Mouse (Mus musculus) heart, postnatal 0 days (tissue): ENCODE measurements at regions not wholly inside any gene's neighbourhood (a gene's known extent, or its start where the extent isn't known, plus 50 kb on each side); places are given as distances from the start of the nearest gene placed in this dataset.

ENCODE experiments used
- ATAC-seq: fragments of 200-750 bp; cut with Nextera tagmentation; 2 replicates; pipeline ENCODE4 v1.8.0; 2017; ENCODE audit warnings: low read depth, moderate number of reproducible peaks, moderate library complexity; ENCODE audit not compliant: insufficient read depth
- DNase-seq: peaks from one replicate; pipeline ENCODE4 v3.0.0-alpha.2; 2016; ENCODE audit warnings: low spot score
- H3K27ac ChIP-seq: fragments of 300-500 bp; sonication (generic); 2 replicates; pipeline ENCODE4 v1.5.1; 2014; ENCODE audit warnings: low read depth, mild to moderate bottlenecking
- H3K27me3 ChIP-seq: fragments of 300-500 bp; sonication (generic); 2 replicates; pipeline ENCODE4 v1.6.1; 2014; ENCODE audit warnings: low read length, mixed read lengths; ENCODE audit not compliant: control insufficient read depth, insufficient read depth
- H3K36me3 ChIP-seq: fragments of 300-500 bp; sonication (generic); replicated peaks from 2 replicates; pipeline ENCODE4 v1.6.1; 2014; ENCODE audit warnings: low read length, mixed read lengths; ENCODE audit not compliant: control insufficient read depth, insufficient read depth
- H3K4me1 ChIP-seq: fragments of 300-500 bp; sonication (generic); 2 replicates; pipeline ENCODE4 v1.6.1; 2014; ENCODE audit warnings: antibody characterized with exemption; ENCODE audit not compliant: control insufficient read depth, insufficient read depth
- H3K4me2 ChIP-seq: fragments of 300-500 bp; sonication (generic); 2 replicates; pipeline ENCODE4 v1.6.1; 2014; ENCODE audit warnings: low read depth, mild to moderate bottlenecking, low read length, moderate library complexity
- H3K4me3 ChIP-seq: fragments of 300-500 bp; sonication (generic); 2 replicates; pipeline ENCODE4 v1.5.1; 2014; ENCODE audit warnings: low read depth, low read length
- H3K9ac ChIP-seq: fragments of 300-500 bp; sonication (generic); replicated peaks from 2 replicates; pipeline ENCODE4 v1.6.1; 2014; ENCODE audit warnings: low read depth, low read length, mixed read lengths
- H3K9me3 ChIP-seq: fragments of 300-500 bp; sonication (generic); replicated peaks from 2 replicates; pipeline ENCODE4 v1.6.1; 2016; ENCODE audit warnings: low read length; ENCODE audit not compliant: control insufficient read depth
- CTCF ChIP-seq: IDR thresholded peaks from 2 replicates; pipeline ENCODE4 v1.5.1; 2016; ENCODE audit warnings: antibody characterized with exemption, control low read depth, low read depth
- EP300 ChIP-seq: IDR thresholded peaks from 2 replicates; pipeline ENCODE4 v1.6.1; 2016; ENCODE audit warnings: antibody characterized with exemption, low read depth
- WGBS: fragments of 180-500 bp; shearing (Covaris S2); extraction: QIAGEN DNeasy Blood & Tissue Kit; methylation state at CpG from one replicate; pipeline ENCODE4 v1.1.7; 2014; 5-methylcytosine and 5-hydroxymethylcytosine counted together

DNA sequence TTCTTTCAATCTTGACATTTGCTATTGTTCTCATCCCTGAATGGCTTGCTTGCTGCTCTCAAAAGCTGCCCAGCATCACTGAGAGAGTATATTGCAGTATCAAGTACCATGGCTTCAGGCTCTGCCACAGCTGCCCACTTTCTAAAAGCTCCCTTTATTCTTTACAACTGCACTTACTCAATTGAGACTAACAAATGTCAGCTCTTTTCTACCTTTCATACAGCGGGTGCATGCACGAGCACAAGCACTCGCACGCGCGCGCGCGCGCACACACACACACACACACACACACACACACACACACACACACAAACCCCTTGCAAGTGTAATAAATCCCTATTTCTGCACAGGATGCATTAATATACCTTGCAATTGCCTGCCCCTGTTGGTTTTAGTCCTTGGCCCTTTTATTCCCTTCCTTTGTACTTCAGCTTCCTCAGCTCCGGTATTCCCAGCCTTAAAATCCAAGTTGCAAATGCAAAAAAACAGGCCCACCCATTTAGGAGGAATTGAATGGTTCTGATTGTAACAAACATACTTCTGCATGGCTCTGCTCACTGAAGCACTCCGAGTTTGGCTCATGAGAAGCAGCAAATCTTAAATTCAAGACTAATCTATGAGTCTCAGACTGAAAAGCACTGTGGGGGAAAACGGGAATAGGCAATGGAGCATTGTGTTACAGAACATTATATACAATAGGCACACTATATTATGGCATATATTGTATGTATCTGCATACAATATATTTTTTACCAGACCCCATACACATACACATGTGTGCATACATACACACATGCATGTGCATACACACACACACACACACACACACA is 447.7 kb upstream of the Btbd3 start:
- no peaks in the 10 kb centered on the region for H3K36me3 ChIP-seq
- H3K4me1 ChIP-seq = no peaks in the 10 kb centered on the region
- 90% methylated on average over 13 of the region's 13 CpGs for WGBS
- H3K9me3 ChIP-seq = no peaks in the 10 kb centered on the region
- no peaks in the 10 kb centered on the region for H3K27me3 ChIP-seq
- DNase-seq = no peak
- no peak overlapping the region for H3K27ac ChIP-seq
- TF ChIP-seq CTCF (no peak), EP300 (no peak)
- no peak overlapping the region for H3K4me2 ChIP-seq
- no peak for ATAC-seq
- no peak overlapping the region for H3K4me3 ChIP-seq
- no peak overlapping the region for H3K9ac ChIP-seq

DNA sequence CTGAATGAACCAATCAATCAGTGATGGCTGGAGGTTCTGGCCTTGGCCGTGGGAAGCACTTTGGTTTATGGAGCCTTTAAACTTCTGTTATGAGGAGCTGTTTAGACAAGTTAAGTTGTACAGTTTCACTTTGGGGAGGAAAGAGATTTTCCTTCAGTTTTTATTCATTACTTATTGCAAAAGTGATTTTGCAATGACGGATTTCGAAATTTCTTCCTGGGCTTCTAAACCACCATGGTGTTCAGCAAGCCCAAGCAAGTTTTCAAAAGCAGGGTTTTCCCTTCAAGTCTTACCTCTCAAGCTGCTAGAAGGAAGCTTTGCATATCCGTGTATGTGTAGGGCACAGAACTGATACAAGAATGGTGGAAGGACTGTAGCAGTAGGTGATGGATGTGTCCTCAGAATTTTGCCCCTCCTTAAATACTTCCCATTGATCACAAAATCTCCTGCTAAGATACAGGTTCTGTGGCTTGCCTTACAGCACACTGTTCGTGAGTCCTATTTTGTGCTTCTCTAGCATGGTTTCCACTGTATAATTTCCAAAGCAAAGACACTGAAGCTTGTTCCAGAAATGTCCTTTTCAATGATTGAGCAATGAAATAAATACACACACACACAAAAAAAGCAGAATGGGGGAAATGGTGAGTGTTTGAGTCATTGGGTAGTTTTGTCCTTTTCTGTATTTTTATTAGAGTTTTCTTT is 448.6 kb upstream of the Btbd3 start:
- H3K4me1 ChIP-seq = no peaks in the 10 kb centered on the region
- H3K9me3 ChIP-seq = no peaks in the 10 kb centered on the region
- ATAC-seq (no peak), DNase-seq (no peak)
- TF ChIP-seq EP300 = no peak
- no peak for TF ChIP-seq CTCF
- no peak overlapping the region for H3K27ac ChIP-seq
- H3K4me2 ChIP-seq = no peak overlapping the region
- H3K4me3 ChIP-seq = no peak overlapping the region
- no peaks in the 10 kb centered on the region for H3K36me3 ChIP-seq
- no peaks in the 10 kb centered on the region for H3K27me3 ChIP-seq
- no peak overlapping the region for H3K9ac ChIP-seq
- WGBS = 77% methylated on average over 5 of the region's 5 CpGs

DNA sequence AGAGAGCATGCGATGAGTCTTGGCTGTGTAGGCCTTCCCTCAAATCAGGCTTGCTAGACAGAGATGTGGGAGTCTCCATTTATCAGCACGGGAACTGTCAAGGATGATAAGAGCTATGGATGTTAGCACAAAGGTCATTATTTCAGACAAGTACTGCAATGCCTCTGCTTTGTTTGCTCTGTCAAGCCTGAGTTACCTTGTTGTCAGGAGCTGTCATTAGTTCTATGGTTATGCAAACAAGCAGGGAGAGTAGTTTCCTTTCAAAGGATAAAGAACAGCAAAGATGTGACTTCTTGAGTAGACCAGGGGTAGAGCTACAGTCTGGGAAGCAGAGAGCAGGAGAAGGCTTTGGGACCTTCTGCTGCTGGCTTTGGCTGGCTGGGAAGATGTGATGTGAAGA is 461.5 kb upstream of the Btbd3 start:
- H3K4me3 ChIP-seq = no peak overlapping the region
- no peaks in the 10 kb centered on the region for H3K27me3 ChIP-seq
- H3K4me2 ChIP-seq = no peak overlapping the region
- no peak overlapping the region for H3K27ac ChIP-seq
- no peaks in the 10 kb centered on the region for H3K4me1 ChIP-seq
- H3K36me3 ChIP-seq = no peaks in the 10 kb centered on the region
- H3K9ac ChIP-seq = no peak overlapping the region
- 48% methylated on average over 2 of the region's 2 CpGs for WGBS
- TF ChIP-seq EP300 (no peak), CTCF (no peak)
- no peaks in the 10 kb centered on the region for H3K9me3 ChIP-seq
- no peak for ATAC-seq
- DNase-seq = no peak

DNA sequence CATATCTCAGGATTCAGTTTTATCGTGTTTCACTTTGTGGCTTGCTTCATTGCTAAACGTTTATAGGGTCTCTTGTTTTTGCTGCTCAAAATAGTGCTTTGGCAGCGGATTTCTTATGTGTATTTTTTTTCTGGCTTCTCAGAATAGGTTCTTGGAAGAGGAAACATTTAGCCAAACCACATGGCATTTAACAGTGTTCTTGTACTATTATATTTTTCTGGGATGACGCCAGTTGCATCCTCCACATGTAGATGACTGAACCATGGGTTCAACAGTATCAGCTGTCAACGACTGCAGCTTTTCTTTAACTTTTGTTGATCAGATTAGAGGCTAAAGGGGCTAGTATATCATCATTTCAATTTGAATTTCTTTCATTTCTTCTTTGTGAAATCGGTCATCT is 472.3 kb upstream of the Btbd3 start:
- TF ChIP-seq EP300 (no peak), CTCF (no peak)
- Histone ChIP-seq H3K4me2 (no peak overlapping the region), H3K4me3 (no peak overlapping the region), H3K27me3 (no peaks in the 10 kb centered on the region), H3K4me1 (no peaks in the 10 kb centered on the region), H3K36me3 (no peaks in the 10 kb centered on the region), H3K27ac (no peak overlapping the region), H3K9ac (no peak overlapping the region), H3K9me3 (no peaks in the 10 kb centered on the region)
- DNase-seq (no peak), ATAC-seq (no peak)
- 63% methylated on average over 6 of the region's 6 CpGs for WGBS

DNA sequence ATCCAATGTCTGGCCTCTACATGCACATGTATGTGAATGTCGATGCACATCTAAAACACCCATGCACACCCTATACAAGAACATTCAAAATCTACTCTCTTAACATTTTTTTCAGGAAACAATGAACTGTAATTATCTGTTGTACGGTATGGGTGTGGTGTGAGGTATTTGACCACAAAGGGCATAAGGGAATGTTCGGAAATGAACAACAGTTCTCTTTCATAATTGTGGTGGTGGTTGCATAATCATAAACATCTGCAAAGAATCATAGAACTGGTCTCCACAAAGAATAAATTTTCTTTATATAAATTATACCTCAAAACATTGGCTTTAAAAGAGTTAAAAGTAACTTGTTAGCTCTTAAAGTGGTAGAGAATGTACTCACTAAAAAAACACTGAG is 478.9 kb upstream of the Btbd3 start:
- no peak overlapping the region for H3K4me3 ChIP-seq
- H3K36me3 ChIP-seq = no peaks in the 10 kb centered on the region
- no peaks in the 10 kb centered on the region for H3K9me3 ChIP-seq
- H3K27ac ChIP-seq = no peak overlapping the region
- WGBS = 84% methylated on average over 3 of the region's 3 CpGs
- H3K4me1 ChIP-seq = no peaks in the 10 kb centered on the region
- no peak for ATAC-seq
- H3K27me3 ChIP-seq = no peaks in the 10 kb centered on the region
- H3K4me2 ChIP-seq = no peak overlapping the region
- H3K9ac ChIP-seq = no peak overlapping the region
- TF ChIP-seq EP300 (no peak), CTCF (no peak)
- DNase-seq = no peak
